Mouse (Mus musculus): ENCODE results near the gene Ngf. TPM values are rescaled to one million over a fixed set of nuclear protein-coding genes. Genes with fewer than 3 reads are reported as not detected.

Gene Ngf
- total and polyA plus RNA-seq, 3 experiments = not detected

- H3K4me1 ChIP-seq (ENCODE audit: control insufficient read depth in 1 of 2, insufficient read depth in 2 of 2, low read length in 2 of 2) = no peaks in the 10 kb centered on the region
- H3K27ac ChIP-seq (ENCODE audit: control insufficient read depth, low read depth, low read length) = no peak overlapping the region
- peak; percentile 18 for DNase-seq (ENCODE audit: low read depth, low spot score)
- no peaks in the 10 kb centered on the region for H3K9me3 ChIP-seq (replicated peaks; ENCODE audit: insufficient read depth, low read length)
- TF ChIP-seq TAL1 (IDR thresholded peaks at IDR 0.05; ENCODE audit: low read length) (no peak), CTCF (IDR thresholded peaks at IDR 0.05 in 2 of 3, conservative IDR thresholded peaks at IDR 0.05 in 1 of 3; ENCODE audit: control insufficient read depth in 1 of 3, insufficient read depth in 1 of 3, low read depth in 2 of 3, low read length in 3 of 3, poor library complexity in 1 of 3, severe bottlenecking in 1 of 3) (peak; percentile 40 to 43 (median 41); a peak in 4 of 6 replicates)
- H3K9ac ChIP-seq (ENCODE audit: control insufficient read depth, low read depth, low read length, poor library complexity, severe bottlenecking) = no peak overlapping the region
- H3K27me3 ChIP-seq (ENCODE audit: control insufficient read depth in 1 of 2, insufficient read depth in 2 of 2, low read length in 2 of 2) = no peaks in the 10 kb centered on the region; a peak in 1 of 4 replicates
- H3K36me3 ChIP-seq (ENCODE audit: control insufficient read depth in 1 of 2, insufficient read depth in 2 of 2, low read length in 2 of 2) = no peaks in the 10 kb centered on the region
- H3K4me3 ChIP-seq (ENCODE audit: control insufficient read depth in 1 of 2, insufficient read depth in 1 of 2, low read depth in 2 of 2, low read length in 2 of 2) = no peak overlapping the region
- H3K79me2 ChIP-seq (ENCODE audit: control insufficient read depth, insufficient read depth, low read length, poor library complexity) = no peaks in the 10 kb centered on the region
These were observed 3.1 kb upstream of the Ngf start for GRCm38 (mm10) chr3:102466587-102466986.

GRCm38 (mm10) chr3:102467121-102467520, 2.6 kb upstream of the Ngf start:
- Histone ChIP-seq H3K27ac (ENCODE audit: control insufficient read depth, low read depth, low read length) (no peak overlapping the region), H3K9me3 (replicated peaks; ENCODE audit: insufficient read depth, low read length) (no peaks in the 10 kb centered on the region), H3K79me2 (ENCODE audit: control insufficient read depth, insufficient read depth, low read length, poor library complexity) (no peaks in the 10 kb centered on the region), H3K4me3 (ENCODE audit: control insufficient read depth in 1 of 2, insufficient read depth in 1 of 2, low read depth in 2 of 2, low read length in 2 of 2) (no peak overlapping the region), H3K4me1 (ENCODE audit: control insufficient read depth in 1 of 2, insufficient read depth in 2 of 2, low read length in 2 of 2) (no peaks in the 10 kb centered on the region), H3K27me3 (ENCODE audit: control insufficient read depth in 1 of 2, insufficient read depth in 2 of 2, low read length in 2 of 2) (no peaks in the 10 kb centered on the region; a peak in 1 of 4 replicates), H3K9ac (ENCODE audit: control insufficient read depth, low read depth, low read length, poor library complexity, severe bottlenecking) (no peak overlapping the region), H3K36me3 (ENCODE audit: control insufficient read depth in 1 of 2, insufficient read depth in 2 of 2, low read length in 2 of 2) (no peaks in the 10 kb centered on the region)
- TF ChIP-seq CTCF (IDR thresholded peaks at IDR 0.05 in 2 of 3, conservative IDR thresholded peaks at IDR 0.05 in 1 of 3; ENCODE audit: control insufficient read depth in 1 of 3, insufficient read depth in 1 of 3, low read depth in 2 of 3, low read length in 3 of 3, poor library complexity in 1 of 3, severe bottlenecking in 1 of 3) (no peak), ETS1 (IDR thresholded peaks at IDR 0.05; ENCODE audit: low read depth, low read length) (no peak), NRF1 (IDR thresholded peaks at IDR 0.05; ENCODE audit: insufficient read depth, low read depth, low read length, poor library complexity, severe bottlenecking) (no peak), BHLHE40 (IDR thresholded peaks at IDR 0.05; ENCODE audit: borderline replicate concordance, low read depth, low read length) (no peak), MXI1 (IDR thresholded peaks at IDR 0.05; ENCODE audit: low read depth, low read length) (no peak)
- no peak for DNase-seq (ENCODE audit: low read depth, low spot score)

- Histone ChIP-seq H3K9ac (ENCODE audit: control insufficient read depth, low read depth, low read length, poor library complexity, severe bottlenecking) (no peak overlapping the region), H3K27me3 (ENCODE audit: control insufficient read depth in 1 of 2, insufficient read depth in 2 of 2, low read length in 2 of 2) (no peaks in the 10 kb centered on the region; a peak in 1 of 4 replicates), H3K36me3 (ENCODE audit: control insufficient read depth in 1 of 2, insufficient read depth in 2 of 2, low read length in 2 of 2) (no peaks in the 10 kb centered on the region), H3K4me1 (ENCODE audit: control insufficient read depth in 1 of 2, insufficient read depth in 2 of 2, low read length in 2 of 2) (no peaks in the 10 kb centered on the region), H3K27ac (ENCODE audit: control insufficient read depth, low read depth, low read length) (no peak overlapping the region), H3K9me3 (replicated peaks; ENCODE audit: insufficient read depth, low read length) (no peaks in the 10 kb centered on the region), H3K4me3 (ENCODE audit: control insufficient read depth in 1 of 2, insufficient read depth in 1 of 2, low read depth in 2 of 2, low read length in 2 of 2) (no peak overlapping the region), H3K79me2 (ENCODE audit: control insufficient read depth, insufficient read depth, low read length, poor library complexity) (no peaks in the 10 kb centered on the region)
- DNase-seq (ENCODE audit: low read depth, low spot score) = no peak
- TF ChIP-seq E2F4 (IDR thresholded peaks at IDR 0.05; ENCODE audit: borderline replicate concordance, low read depth, low read length) (no peak), TBP (IDR thresholded peaks at IDR 0.05; ENCODE audit: low read depth, low read length) (no peak), GABPA (IDR thresholded peaks at IDR 0.05; ENCODE audit: low read depth, low read length) (no peak)
These were observed 1.5 kb downstream of the Ngf start for GRCm38 (mm10) chr3:102471251-102471650.
